Mouse (Mus musculus) heart, postnatal 0 days (tissue): ENCODE measurements at regions not wholly inside any gene's neighbourhood (a gene's known extent, or its start where the extent isn't known, plus 50 kb on each side); places are given as distances from the start of the nearest gene placed in this dataset.

Experiments used
- ATAC-seq: fragments of 200-750 bp; cut with Nextera tagmentation; 2 replicates; pipeline ENCODE4 v1.8.0; 2017; ENCODE audit warnings: low read depth, moderate number of reproducible peaks, moderate library complexity; ENCODE audit not compliant: insufficient read depth
- DNase-seq: peaks from one replicate; pipeline ENCODE4 v3.0.0-alpha.2; 2016; ENCODE audit warnings: low spot score
- H3K27ac ChIP-seq: fragments of 300-500 bp; sonication (generic); 2 replicates; pipeline ENCODE4 v1.5.1; 2014; ENCODE audit warnings: low read depth, mild to moderate bottlenecking
- H3K27me3 ChIP-seq: fragments of 300-500 bp; sonication (generic); 2 replicates; pipeline ENCODE4 v1.6.1; 2014; ENCODE audit warnings: low read length, mixed read lengths; ENCODE audit not compliant: control insufficient read depth, insufficient read depth
- H3K36me3 ChIP-seq: fragments of 300-500 bp; sonication (generic); replicated peaks from 2 replicates; pipeline ENCODE4 v1.6.1; 2014; ENCODE audit warnings: low read length, mixed read lengths; ENCODE audit not compliant: control insufficient read depth, insufficient read depth
- H3K4me1 ChIP-seq: fragments of 300-500 bp; sonication (generic); 2 replicates; pipeline ENCODE4 v1.6.1; 2014; ENCODE audit warnings: antibody characterized with exemption; ENCODE audit not compliant: control insufficient read depth, insufficient read depth
- H3K4me2 ChIP-seq: fragments of 300-500 bp; sonication (generic); 2 replicates; pipeline ENCODE4 v1.6.1; 2014; ENCODE audit warnings: low read depth, mild to moderate bottlenecking, low read length, moderate library complexity
- H3K4me3 ChIP-seq: fragments of 300-500 bp; sonication (generic); 2 replicates; pipeline ENCODE4 v1.5.1; 2014; ENCODE audit warnings: low read depth, low read length
- H3K9ac ChIP-seq: fragments of 300-500 bp; sonication (generic); replicated peaks from 2 replicates; pipeline ENCODE4 v1.6.1; 2014; ENCODE audit warnings: low read depth, low read length, mixed read lengths
- H3K9me3 ChIP-seq: fragments of 300-500 bp; sonication (generic); replicated peaks from 2 replicates; pipeline ENCODE4 v1.6.1; 2016; ENCODE audit warnings: low read length; ENCODE audit not compliant: control insufficient read depth
- CTCF ChIP-seq: IDR thresholded peaks from 2 replicates; pipeline ENCODE4 v1.5.1; 2016; ENCODE audit warnings: antibody characterized with exemption, control low read depth, low read depth
- EP300 ChIP-seq: IDR thresholded peaks from 2 replicates; pipeline ENCODE4 v1.6.1; 2016; ENCODE audit warnings: antibody characterized with exemption, low read depth
- WGBS: fragments of 180-500 bp; shearing (Covaris S2); extraction: QIAGEN DNeasy Blood & Tissue Kit; methylation state at CpG from one replicate; pipeline ENCODE4 v1.1.7; 2014; 5-methylcytosine and 5-hydroxymethylcytosine counted together

- no peaks in the 10 kb centered on the region for H3K9me3 ChIP-seq
- ATAC-seq (no peak), DNase-seq (no peak)
- no peaks in the 10 kb centered on the region for H3K4me1 ChIP-seq
- no peak overlapping the region for H3K4me2 ChIP-seq
- H3K27ac ChIP-seq = no peak overlapping the region
- H3K27me3 ChIP-seq = no peaks in the 10 kb centered on the region
- WGBS = 36% methylated on average over 4 of the region's 4 CpGs
- no peak for TF ChIP-seq EP300
- no peak for TF ChIP-seq CTCF
- no peak overlapping the region for H3K9ac ChIP-seq
- H3K36me3 ChIP-seq = no peaks in the 10 kb centered on the region
- H3K4me3 ChIP-seq = no peak overlapping the region
Measured at GRCm38 (mm10) chr5:46992557-46992956, 990.4 kb upstream of the Slit2 start.

- WGBS = 81% methylated on average over 2 of the region's 2 CpGs
- ATAC-seq (no peak), DNase-seq (no peak)
- Histone ChIP-seq H3K4me3 (no peak overlapping the region), H3K9ac (no peak overlapping the region), H3K9me3 (no peaks in the 10 kb centered on the region), H3K27me3 (no peaks in the 10 kb centered on the region), H3K4me2 (no peak overlapping the region), H3K4me1 (no peaks in the 10 kb centered on the region), H3K27ac (no peak overlapping the region), H3K36me3 (no peaks in the 10 kb centered on the region)
- TF ChIP-seq CTCF = no peak
- no peak for TF ChIP-seq EP300
Measured at GRCm38 (mm10) chr5:46986519-46986918, 996.4 kb upstream of the Slit2 start.

- ATAC-seq (no peak), DNase-seq (no peak)
- no peak for TF ChIP-seq CTCF
- no peak for TF ChIP-seq EP300
- Histone ChIP-seq H3K9me3 (no peaks in the 10 kb centered on the region), H3K27me3 (no peaks in the 10 kb centered on the region), H3K9ac (no peak overlapping the region), H3K4me3 (no peak overlapping the region), H3K4me2 (no peak overlapping the region), H3K4me1 (no peaks in the 10 kb centered on the region), H3K27ac (no peak overlapping the region), H3K36me3 (no peaks in the 10 kb centered on the region)
- 70% methylated on average over 2 of the region's 2 CpGs for WGBS
Measured at GRCm38 (mm10) chr5:46980326-46980725, 1002.6 kb upstream of the Slit2 start.

GRCm38 (mm10) chr5:46968870-46969436 lies 1014.0 kb upstream of the Slit2 start:
- no peaks in the 10 kb centered on the region for H3K9me3 ChIP-seq
- DNase-seq (no peak), ATAC-seq (no peak)
- no peak for TF ChIP-seq EP300
- no peak for TF ChIP-seq CTCF
- H3K4me2 ChIP-seq = no peak overlapping the region
- H3K9ac ChIP-seq = no peak overlapping the region
- H3K36me3 ChIP-seq = no peaks in the 10 kb centered on the region
- no peaks in the 10 kb centered on the region for H3K27me3 ChIP-seq
- no peak overlapping the region for H3K4me3 ChIP-seq
- WGBS = 81% methylated on average over 5 of the region's 5 CpGs
- no peaks in the 10 kb centered on the region for H3K4me1 ChIP-seq
- no peak overlapping the region for H3K27ac ChIP-seq

- no peak overlapping the region for H3K9ac ChIP-seq
- no peak for ATAC-seq
- H3K4me3 ChIP-seq = no peak overlapping the region
- 38% methylated on average over 2 of the region's 2 CpGs for WGBS
- H3K4me1 ChIP-seq = no peaks in the 10 kb centered on the region
- DNase-seq = no peak
- H3K27ac ChIP-seq = no peak overlapping the region
- H3K27me3 ChIP-seq = no peaks in the 10 kb centered on the region
- no peak overlapping the region for H3K4me2 ChIP-seq
- H3K9me3 ChIP-seq = no peaks in the 10 kb centered on the region
- H3K36me3 ChIP-seq = no peaks in the 10 kb centered on the region
- no peak for TF ChIP-seq CTCF
- no peak for TF ChIP-seq EP300
Measured at GRCm38 (mm10) chr5:46960749-46961148, 1022.2 kb upstream of the Slit2 start.

- no peak overlapping the region for H3K4me2 ChIP-seq
- H3K4me1 ChIP-seq = no peaks in the 10 kb centered on the region
- 82% methylated on average over 7 of the region's 7 CpGs for WGBS
- no peak overlapping the region for H3K9ac ChIP-seq
- no peaks in the 10 kb centered on the region for H3K36me3 ChIP-seq
- TF ChIP-seq CTCF (no peak), EP300 (no peak)
- H3K27ac ChIP-seq = no peak overlapping the region
- no peaks in the 10 kb centered on the region for H3K9me3 ChIP-seq
- H3K4me3 ChIP-seq = no peak overlapping the region
- DNase-seq (no peak), ATAC-seq (no peak)
- H3K27me3 ChIP-seq = no peaks in the 10 kb centered on the region
Measured at GRCm38 (mm10) chr5:46926324-46926723, 1056.6 kb upstream of the Slit2 start.
